Mouse (Mus musculus) liver, adult 2 months (tissue): ENCODE results near the gene Apba2. TPM values are rescaled to one million over a fixed set of nuclear protein-coding genes. Genes with fewer than 3 reads are reported as not detected.

Source experiments
- DNase-seq: peaks from one replicate; pipeline ENCODE4 v3.0.0-alpha.2; 2011; ENCODE audit warnings: low read depth, low spot score; ENCODE audit errors: extremely low read depth
- H3K27ac ChIP-seq: fragments of 200-500 bp; replicated peaks from 2 replicates; pipeline ENCODE4 v1.5.1; 2012; ENCODE audit warnings: low read depth, mild to moderate bottlenecking, control low read depth, inconsistent platforms, low read length; ENCODE audit not compliant: insufficient read depth
- H3K27me3 ChIP-seq: fragments of 200-500 bp; 2 replicates; pipeline ENCODE4 v1.6.1; 2012; ENCODE audit warnings: mild to moderate bottlenecking, moderate library complexity, low read length, inconsistent platforms; ENCODE audit not compliant: control insufficient read depth, insufficient read depth
- H3K36me3 ChIP-seq: fragments of 200-500 bp; 2 replicates; pipeline ENCODE4 v1.6.1; 2012; ENCODE audit warnings: low read length, inconsistent platforms; ENCODE audit not compliant: control insufficient read depth, insufficient read depth
- H3K4me1 ChIP-seq: fragments of 200-500 bp; 2 replicates; pipeline ENCODE4 v1.6.1; 2011; ENCODE audit warnings: low read length; ENCODE audit not compliant: control insufficient read depth, insufficient read depth
- H3K4me3 ChIP-seq: fragments of 200-500 bp; 2 replicates; pipeline ENCODE4 v1.5.1; 2011; ENCODE audit warnings: low read depth, mild to moderate bottlenecking, control low read depth, low read length, moderate library complexity; ENCODE audit not compliant: insufficient read depth
- H3K79me2 ChIP-seq: fragments of 200-500 bp; 2 replicates; pipeline ENCODE4 v1.6.1; 2012; ENCODE audit warnings: inconsistent platforms, mild to moderate bottlenecking, low read length, moderate library complexity; ENCODE audit not compliant: control insufficient read depth, insufficient read depth
- H3K9ac ChIP-seq: fragments of 200-500 bp; 2 replicates; pipeline ENCODE4 v1.6.1; 2012; ENCODE audit warnings: low read depth, mild to moderate bottlenecking, control low read depth, inconsistent platforms, low read length
- CTCF ChIP-seq: fragments of 200-500 bp; IDR thresholded peaks from 2 replicates; pipeline ENCODE4 v1.5.1; 2011; ENCODE audit warnings: low read depth, low read length, control low read depth
- POLR2A ChIP-seq: fragments of 200-500 bp; IDR thresholded peaks from 2 replicates; pipeline ENCODE4 v1.6.1; 2011; ENCODE audit warnings: low read length, control low read depth; ENCODE audit not compliant: insufficient read depth; ENCODE audit errors: extremely low read depth
- WGBS: fragments of 180-500 bp; shearing (Covaris S2); methylation state at CpG from one replicate; pipeline ENCODE4 v1.1.7; 2018; 5-methylcytosine and 5-hydroxymethylcytosine counted together
- polyA plus RNA-seq: library from polyadenylated mRNA; depleted of rRNA; stranded (reverse); fragments of >200 nt; gene quantifications from 2 replicates; pipeline ENCODE4 v1.2.3, GENCODE M21; 2012
- total RNA-seq: library from RNA; depleted of rRNA; stranded (reverse); fragments of >200 nt; gene quantifications from 2 replicates; pipeline ENCODE4 v1.2.3, GENCODE M21; 2014

The Apba2 gene
- total and polyA plus RNA-seq, 2 experiments = 0.11 TPM; not detected in 1

- Histone ChIP-seq H3K4me1 (no peaks in the 10 kb centered on the region), H3K4me3 (no peak overlapping the region), H3K27me3 (no peaks in the 10 kb centered on the region), H3K27ac (no peak overlapping the region), H3K9ac (no peak overlapping the region), H3K79me2 (no peaks in the 10 kb centered on the region), H3K36me3 (no peaks in the 10 kb centered on the region)
- TF ChIP-seq CTCF = no peak
- TF ChIP-seq POLR2A = no peak
- no peak for DNase-seq
- 85% methylated on average over 3 of the region's 3 CpGs for WGBS
These were observed 150.5 kb downstream of the Apba2 start for GRCm38 (mm10) chr7:64651963-64652362.

DNA sequence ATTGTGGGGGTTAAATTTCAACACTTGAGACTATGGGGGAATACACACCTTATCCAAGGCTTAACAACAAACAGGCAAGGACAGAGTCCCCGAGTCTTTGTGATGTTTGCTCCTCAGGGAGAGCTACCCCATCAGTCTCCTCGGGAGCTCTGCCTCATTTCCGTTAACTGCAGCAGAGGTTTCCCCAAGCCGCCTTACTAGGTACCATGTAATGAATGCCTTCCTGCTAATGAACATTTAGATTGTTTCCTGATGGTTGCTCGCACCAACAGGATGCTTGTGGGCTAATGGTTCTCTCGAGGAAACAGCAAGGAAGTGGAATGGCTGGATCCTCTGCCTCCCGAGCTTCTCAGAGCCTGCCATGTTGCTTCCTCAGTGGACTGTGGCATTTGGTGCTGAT lies 155.3 kb downstream of the Apba2 start:
- no peaks in the 10 kb centered on the region for H3K79me2 ChIP-seq
- no peak for TF ChIP-seq POLR2A
- TF ChIP-seq CTCF = no peak
- no peak overlapping the region for H3K9ac ChIP-seq
- H3K27ac ChIP-seq = no peak overlapping the region
- no peaks in the 10 kb centered on the region for H3K4me1 ChIP-seq
- H3K27me3 ChIP-seq = no peaks in the 10 kb centered on the region
- no peak for DNase-seq
- 77% methylated on average over 7 of the region's 7 CpGs for WGBS
- H3K36me3 ChIP-seq = no peaks in the 10 kb centered on the region
- no peak overlapping the region for H3K4me3 ChIP-seq

GRCm38 (mm10) chr7:64658914-64659313 lies 157.4 kb downstream of the Apba2 start:
- no peaks in the 10 kb centered on the region for H3K36me3 ChIP-seq
- no peak overlapping the region for H3K27ac ChIP-seq
- WGBS = 93% methylated on average over 4 of the region's 4 CpGs
- H3K4me3 ChIP-seq = no peak overlapping the region
- H3K4me1 ChIP-seq = no peaks in the 10 kb centered on the region
- no peak overlapping the region for H3K9ac ChIP-seq
- no peaks in the 10 kb centered on the region for H3K27me3 ChIP-seq
- DNase-seq = no peak
- TF ChIP-seq CTCF (no peak), POLR2A (no peak)
- H3K79me2 ChIP-seq = no peaks in the 10 kb centered on the region

GRCm38 (mm10) chr7:64659328-64659727 lies 157.8 kb downstream of the Apba2 start:
- H3K4me3 ChIP-seq = no peak overlapping the region
- DNase-seq = no peak
- WGBS = 71% methylated on average over 8 of the region's 8 CpGs
- no peaks in the 10 kb centered on the region for H3K79me2 ChIP-seq
- H3K36me3 ChIP-seq = no peaks in the 10 kb centered on the region
- H3K27ac ChIP-seq = no peak overlapping the region
- no peaks in the 10 kb centered on the region for H3K4me1 ChIP-seq
- no peak overlapping the region for H3K9ac ChIP-seq
- no peak for TF ChIP-seq POLR2A
- TF ChIP-seq CTCF = no peak
- no peaks in the 10 kb centered on the region for H3K27me3 ChIP-seq

DNA sequence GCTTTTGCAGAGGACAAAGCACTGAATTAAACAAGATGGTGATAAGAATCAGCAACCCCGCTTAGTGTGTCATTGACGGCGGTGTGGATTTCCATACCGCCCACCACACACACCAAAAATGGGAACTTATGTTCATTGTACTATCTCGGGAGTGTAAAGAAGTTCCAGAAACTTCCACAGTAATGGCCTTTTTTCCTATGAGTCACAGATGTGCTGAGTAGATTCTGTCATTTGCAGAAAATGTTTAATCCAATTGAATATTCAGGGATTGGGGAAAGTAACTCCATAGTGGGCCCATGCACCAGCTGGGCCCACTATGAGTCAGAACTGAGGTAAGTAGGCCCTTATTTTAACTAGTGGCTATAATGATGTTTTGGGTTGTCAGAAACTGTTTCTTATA lies 161.0 kb downstream of the Apba2 start:
- H3K27me3 ChIP-seq = no peaks in the 10 kb centered on the region
- DNase-seq = no peak
- TF ChIP-seq POLR2A = no peak
- TF ChIP-seq CTCF = no peak
- no peaks in the 10 kb centered on the region for H3K36me3 ChIP-seq
- H3K27ac ChIP-seq = no peak overlapping the region
- no peak overlapping the region for H3K4me3 ChIP-seq
- no peak overlapping the region for H3K9ac ChIP-seq
- H3K79me2 ChIP-seq = no peaks in the 10 kb centered on the region
- 94% methylated on average over 5 of the region's 5 CpGs for WGBS
- H3K4me1 ChIP-seq = no peaks in the 10 kb centered on the region

DNA sequence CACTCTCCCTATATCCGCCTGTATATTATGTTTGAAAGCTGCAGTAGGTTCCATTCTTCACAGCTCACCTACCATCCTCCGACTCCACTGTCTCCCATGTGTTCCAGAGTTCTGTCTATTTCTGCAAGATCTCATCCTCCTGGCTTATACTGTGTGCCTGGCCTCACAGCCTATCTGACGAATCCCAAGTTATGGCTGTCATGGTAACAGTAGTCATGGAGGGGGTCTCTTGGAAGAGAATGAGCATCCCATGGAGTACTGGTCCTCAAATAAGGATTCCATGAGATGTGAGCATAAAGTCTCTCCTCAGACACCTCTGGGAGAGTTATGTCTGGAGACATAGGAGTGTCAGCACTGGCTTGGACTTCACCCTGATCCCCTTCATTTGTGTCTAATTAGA lies 162.1 kb downstream of the Apba2 start:
- H3K4me1 ChIP-seq = no peaks in the 10 kb centered on the region
- H3K36me3 ChIP-seq = no peaks in the 10 kb centered on the region
- DNase-seq = no peak
- H3K79me2 ChIP-seq = no peaks in the 10 kb centered on the region
- no peaks in the 10 kb centered on the region for H3K27me3 ChIP-seq
- H3K4me3 ChIP-seq = no peak overlapping the region
- TF ChIP-seq POLR2A (no peak), CTCF (no peak)
- no peak overlapping the region for H3K27ac ChIP-seq
- no peak overlapping the region for H3K9ac ChIP-seq
- WGBS = 90% methylated on average over 3 of the region's 3 CpGs
